Mouse (Mus musculus) small intestine, adult 2 months (tissue): Measurements from ENCODE around the gene 5730596B20Rik.

ENCODE experiments used
- CTCF ChIP-seq: fragments of 200-500 bp; IDR thresholded peaks from 2 replicates; pipeline ENCODE4 v1.5.1; 2012; ENCODE audit warnings: low read depth, mild to moderate bottlenecking, control low read depth, inconsistent platforms, low read length, moderate library complexity, mixed read lengths; ENCODE audit not compliant: insufficient replicate concordance, insufficient read length; ENCODE audit errors: extremely low read depth
- POLR2A ChIP-seq: fragments of 200-500 bp; IDR thresholded peaks from 2 replicates; pipeline ENCODE4 v1.6.1; 2012; ENCODE audit warnings: low read depth, mild to moderate bottlenecking, control low read depth, inconsistent platforms, low read length, moderate library complexity

DNA sequence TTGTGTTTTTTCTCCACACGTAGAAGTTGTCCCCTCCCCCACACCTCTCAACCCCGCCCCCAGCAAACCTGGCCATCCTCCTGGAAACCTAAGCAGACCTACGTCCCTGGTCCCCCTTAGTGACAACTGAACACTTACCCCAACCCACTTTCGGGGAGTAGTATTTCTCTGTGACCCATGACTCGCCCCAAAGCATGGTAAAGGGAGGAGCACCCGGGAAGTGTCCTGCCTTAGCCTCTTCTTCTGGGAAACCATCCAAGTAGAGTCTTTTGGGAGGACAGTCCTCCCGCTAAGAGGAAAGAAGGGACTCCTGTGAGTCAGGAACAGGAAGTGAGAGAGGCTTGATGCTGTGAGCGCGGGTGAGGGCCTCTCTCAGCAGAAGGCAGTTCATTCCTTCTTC, 17.3 kb upstream of the 5730596B20Rik start:
- no peak for TF ChIP-seq CTCF
- no peak for TF ChIP-seq POLR2A
